Mouse (Mus musculus) lung, adult 2 months (tissue): ENCODE results near the gene Dennd2c. TPM values are rescaled to one million over a fixed set of nuclear protein-coding genes. Genes with fewer than 3 reads are reported as not detected.
A peak's percentile ranks its signal among the peaks of the same experiment; 100 is the strongest.

Experiments used
- DNase-seq: peaks from one replicate; pipeline ENCODE4 v3.0.0; 2022
- H3K4me1 ChIP-seq: fragments of 200-500 bp; 2 replicates; pipeline ENCODE4 v1.6.1; 2011; ENCODE audit warnings: low read length; ENCODE audit not compliant: control insufficient read depth, insufficient read depth
- H3K4me3 ChIP-seq: fragments of 200-500 bp; replicated peaks from 2 replicates; pipeline ENCODE3; 2011; ENCODE audit warnings: low read depth, mild to moderate bottlenecking, control low read depth, low read length; ENCODE audit errors: extremely low read depth
- CTCF ChIP-seq: fragments of 200-500 bp; IDR thresholded peaks from 2 replicates; pipeline ENCODE4 v1.5.1; 2011; ENCODE audit warnings: mild to moderate bottlenecking, low read length, control low read depth; ENCODE audit not compliant: insufficient read depth
- POLR2A ChIP-seq: fragments of 200-500 bp; IDR thresholded peaks from 2 replicates; pipeline ENCODE4 v1.6.1; 2011; ENCODE audit warnings: low read depth, mild to moderate bottlenecking, control low read depth, low read length, borderline replicate concordance; ENCODE audit errors: extremely low read depth
- WGBS: fragments of 180-500 bp; shearing (Covaris S2); methylation state at CpG from one replicate; pipeline ENCODE4 v1.1.7; 2018; 5-methylcytosine and 5-hydroxymethylcytosine counted together
- polyA plus RNA-seq: library from polyadenylated mRNA; depleted of rRNA; stranded (reverse); fragments of >200 nt; gene quantifications from 2 replicates; pipeline ENCODE4 v1.2.3, GENCODE M21; 2012

Gene Dennd2c
- polyA plus RNA-seq, 1 experiment = 3.7 TPM

GRCm38 (mm10) chr3:103147775-103148174 is 45.4 kb downstream of the Dennd2c start:
- DNase-seq = no peak
- Histone ChIP-seq H3K4me3 (no peak overlapping the region), H3K4me1 (no peaks in the 10 kb centered on the region)
- 81% methylated on average over 4 of the region's 4 CpGs for WGBS
- no peak for TF ChIP-seq CTCF
- TF ChIP-seq POLR2A = no peak

GRCm38 (mm10) chr3:103148941-103149340 is 46.5 kb downstream of the Dennd2c start:
- TF ChIP-seq CTCF (no peak), POLR2A (no peak)
- Histone ChIP-seq H3K4me3 (no peak overlapping the region), H3K4me1 (no peaks in the 10 kb centered on the region)
- DNase-seq = no peak
- 84% methylated on average over 10 of the region's 10 CpGs for WGBS

- H3K4me3 ChIP-seq = no peak overlapping the region
- TF ChIP-seq POLR2A = no peak
- peak; percentile 51 for TF ChIP-seq CTCF
- DNase-seq = no peak
- H3K4me1 ChIP-seq = no peaks in the 10 kb centered on the region
These were observed 51.4 kb downstream of the Dennd2c start for GRCm38 (mm10) chr3:103153761-103154160.

DNA sequence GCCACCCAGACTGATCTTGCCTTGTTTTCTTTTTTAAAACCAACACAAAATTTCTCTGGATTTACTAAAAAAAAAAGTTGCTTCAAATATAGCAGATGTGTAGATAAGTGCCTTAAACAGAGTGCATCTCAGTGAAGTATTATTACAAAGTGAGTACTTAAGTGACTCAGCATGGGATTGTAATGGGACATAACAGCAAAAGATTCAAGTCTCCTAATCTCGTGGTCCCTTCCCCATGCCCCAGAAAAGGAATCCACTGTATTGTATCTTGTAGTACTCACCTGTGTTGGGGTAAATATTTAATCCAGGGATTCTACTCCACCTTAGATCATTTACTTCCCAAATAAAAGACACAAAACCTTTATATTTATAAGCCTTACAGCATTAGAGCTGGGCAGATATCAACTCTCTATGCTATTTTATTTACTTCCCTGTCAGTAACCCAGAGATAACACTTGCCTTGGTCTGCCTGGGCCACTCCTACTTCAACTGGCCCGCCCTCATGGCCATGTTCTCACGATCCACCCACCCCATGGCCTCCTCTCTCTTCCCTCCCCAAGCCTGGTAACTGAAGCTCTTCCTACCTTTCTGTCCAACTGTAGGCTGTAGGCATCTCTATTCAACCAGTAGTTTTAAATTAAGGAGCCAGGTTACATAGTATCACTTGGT is 57.0 kb downstream of the Dennd2c start:
- Histone ChIP-seq H3K4me1 (no peaks in the 10 kb centered on the region), H3K4me3 (no peak overlapping the region)
- WGBS = 53% methylated on average over 3 of the region's 3 CpGs
- no peak for DNase-seq
- no peak for TF ChIP-seq CTCF
- no peak for TF ChIP-seq POLR2A

DNA sequence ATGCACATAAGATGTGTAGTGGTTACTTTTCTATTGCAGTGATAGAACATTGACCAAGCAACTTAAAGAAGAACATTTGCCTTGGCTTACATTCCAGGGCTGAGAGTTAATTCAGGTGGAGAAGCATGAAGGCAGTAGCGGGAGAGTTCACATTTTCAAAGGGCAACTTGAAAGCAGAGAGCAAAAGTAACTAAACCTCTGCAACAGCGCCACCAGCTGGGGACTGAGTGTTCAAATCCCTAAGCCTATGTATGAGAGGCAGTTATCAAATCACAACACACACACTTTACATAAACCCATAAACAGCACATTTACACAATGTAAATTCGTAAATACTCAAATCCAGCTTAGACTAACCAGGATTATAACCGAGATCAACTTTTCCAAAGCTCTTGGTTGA is 67.4 kb downstream of the Dennd2c start:
- 22% methylated on average over 4 of the region's 4 CpGs for WGBS
- Histone ChIP-seq H3K4me3 (no peak overlapping the region), H3K4me1 (peaks cover 6% of the 10 kb centered on the region; the same call in 1 of the 2 replicates)
- peak; percentile 69 for DNase-seq
- no peak for TF ChIP-seq POLR2A
- peak; percentile 53 for TF ChIP-seq CTCF

DNA sequence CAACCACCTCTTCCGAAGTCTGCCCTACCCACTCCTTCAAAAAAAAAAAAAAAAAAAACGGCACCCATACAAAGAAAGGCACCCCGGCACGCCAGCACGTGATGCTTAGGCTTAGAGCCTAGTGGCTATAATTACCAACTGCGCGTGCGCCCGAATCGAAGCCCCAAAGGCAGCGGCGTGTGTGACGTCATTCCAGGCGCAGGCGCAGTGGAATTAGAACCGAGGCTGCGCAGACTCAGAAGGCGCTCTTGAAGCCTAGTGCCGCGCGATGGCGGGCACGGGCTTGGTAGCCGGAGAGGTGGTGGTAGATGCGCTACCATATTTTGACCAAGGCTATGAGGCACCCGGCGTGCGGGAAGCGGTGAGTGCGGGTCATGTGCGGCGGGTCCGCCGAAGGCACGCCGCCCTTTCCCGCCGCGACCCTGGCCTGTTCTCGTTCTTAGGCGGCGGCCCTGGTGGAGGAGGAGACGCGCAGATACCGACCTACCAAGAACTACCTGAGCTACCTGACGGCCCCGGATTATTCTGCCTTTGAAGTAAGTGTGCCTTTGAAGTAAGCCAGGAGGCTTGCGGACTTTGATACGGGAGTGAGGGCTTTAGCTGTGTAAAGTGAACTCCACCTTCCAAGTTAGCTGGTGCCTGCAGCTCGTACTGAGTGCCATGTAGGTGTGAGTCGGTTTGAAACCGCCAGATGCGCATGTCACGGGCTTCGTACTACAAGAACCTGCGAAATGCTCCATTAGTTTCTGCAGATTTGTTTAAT is 69.3 kb downstream of the Dennd2c start, which contains the start of gene Bcas2:
Gene Bcas2, plus strand, starts transcription at position 151 of the 763 bp plus-strand sequence.
- TF ChIP-seq CTCF (no peak), POLR2A (peak; percentile 95)
- H3K4me3 ChIP-seq = peak within 1 kb of the TSS; percentile 83
- under 1% methylated on average over 56 of the region's 56 CpGs for WGBS
- DNase-seq = peak; percentile 99
- H3K4me1 ChIP-seq = peaks cover 6% of the 10 kb centered on the region; the same call in 1 of the 2 replicates

DNA sequence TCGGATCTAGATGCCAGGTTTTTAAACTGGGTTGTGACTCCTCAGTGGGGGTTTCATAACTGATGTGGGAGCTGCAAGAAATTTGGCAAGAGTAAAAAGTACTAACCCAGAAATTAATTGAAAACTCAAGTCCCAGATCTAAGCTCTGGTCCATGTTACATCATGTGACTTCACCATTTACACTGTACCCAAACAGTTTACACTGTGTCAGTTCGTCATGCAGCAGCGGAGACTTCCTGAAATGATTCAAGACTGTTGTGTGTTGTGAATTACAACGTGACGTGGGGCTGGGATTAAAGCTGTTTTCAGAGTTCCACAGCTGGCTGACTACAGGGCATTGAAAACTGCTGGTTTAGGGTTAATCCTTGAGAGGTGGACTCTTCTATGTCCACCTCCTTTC is 70.2 kb downstream of the Dennd2c start:
- Histone ChIP-seq H3K4me3 (no peak overlapping the region), H3K4me1 (peaks cover 6% of the 10 kb centered on the region; the same call in 1 of the 2 replicates)
- 13% methylated on average over 5 of the region's 5 CpGs for WGBS
- no peak for TF ChIP-seq CTCF
- TF ChIP-seq POLR2A = no peak
- DNase-seq = no peak

DNA sequence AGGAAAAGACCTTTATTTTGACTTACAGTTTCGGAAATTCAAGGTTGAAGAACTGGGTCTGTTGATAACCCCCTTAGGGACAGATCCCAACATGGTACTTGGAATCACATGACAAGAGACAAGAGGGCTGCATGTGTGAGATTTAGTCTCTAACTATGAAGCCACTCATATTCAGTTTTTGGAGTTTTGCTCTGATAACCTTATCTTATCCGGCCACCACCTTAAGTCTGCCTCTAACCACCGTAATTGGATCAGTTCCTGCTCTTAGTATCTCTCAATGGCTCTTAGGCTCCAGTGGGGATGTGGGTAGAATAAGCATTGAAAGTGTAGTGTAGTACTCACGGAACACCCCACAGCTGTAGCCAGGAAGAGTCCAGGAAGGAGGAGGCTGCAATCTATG is 74.3 kb downstream of the Dennd2c start:
- Histone ChIP-seq H3K4me3 (no peak overlapping the region), H3K4me1 (peaks cover 6% of the 10 kb centered on the region; the same call in 1 of the 2 replicates)
- TF ChIP-seq CTCF (no peak), POLR2A (no peak)
- 81% methylated on average over 4 of the region's 4 CpGs for WGBS
- no peak for DNase-seq

GRCm38 (mm10) chr3:103179527-103179926 is 77.1 kb downstream of the Dennd2c start:
- TF ChIP-seq CTCF (no peak), POLR2A (no peak)
- 88% methylated on average over 9 of the region's 9 CpGs for whole genome bisulfite sequencing

GRCm38 (mm10) chr3:103181171-103181570 is 78.8 kb downstream of the Dennd2c start:
- no peak overlapping the region for H3K4me3 ChIP-seq
- DNase-seq = no peak
- no peak for TF ChIP-seq CTCF
- no peak for TF ChIP-seq POLR2A
- no peaks in the 10 kb centered on the region for H3K4me1 ChIP-seq
- WGBS = 34% methylated on average over 4 of the region's 4 CpGs

More at GRCm38 (mm10) chr3:103179527-103179926, 77.1 kb downstream of the Dennd2c start:
- no peaks in the 10 kb centered on the region for H3K4me1 ChIP-seq
- H3K4me3 ChIP-seq = no peak overlapping the region
- no peak for DNase-seq
